Mouse (Mus musculus) kidney, adult 2 months (tissue): Measurements from ENCODE around the gene Prpf8. TPM values are rescaled to one million over a fixed set of nuclear protein-coding genes. Genes with fewer than 3 reads are reported as not detected.

Experiments used
- DNase-seq: peaks from one replicate; pipeline ENCODE4 v3.0.0; 2021
- H3K27ac ChIP-seq: fragments of 200-500 bp; 2 replicates; pipeline ENCODE4 v1.5.1; 2012; ENCODE audit warnings: low read depth, low read length, control low read depth, inconsistent platforms; ENCODE audit not compliant: insufficient read depth
- H3K27me3 ChIP-seq: fragments of 200-500 bp; replicated peaks from 2 replicates; pipeline ENCODE4 v1.6.1; 2012; ENCODE audit warnings: mild to moderate bottlenecking, moderate library complexity, low read length, inconsistent platforms; ENCODE audit not compliant: control insufficient read depth, insufficient read depth
- H3K36me3 ChIP-seq: fragments of 200-500 bp; 2 replicates; pipeline ENCODE4 v1.6.1; 2012; ENCODE audit warnings: mild to moderate bottlenecking, moderate library complexity, low read length, inconsistent platforms; ENCODE audit not compliant: control insufficient read depth, insufficient read depth
- H3K4me1 ChIP-seq: fragments of 200-500 bp; 2 replicates; pipeline ENCODE4 v1.6.1; 2011; ENCODE audit warnings: low read length; ENCODE audit not compliant: control insufficient read depth, insufficient read depth
- H3K4me3 ChIP-seq: fragments of 200-500 bp; 2 replicates; pipeline ENCODE4 v1.5.1; 2011; ENCODE audit warnings: mild to moderate bottlenecking, low read depth, low read length, control low read depth; ENCODE audit not compliant: insufficient read depth
- CTCF ChIP-seq: fragments of 200-500 bp; conservative IDR thresholded peaks from 2 replicates; pipeline ENCODE4 v1.5.1; 2011; ENCODE audit warnings: low read depth, mild to moderate bottlenecking, control low read depth, low read length, moderate library complexity, mixed read lengths; ENCODE audit not compliant: insufficient read depth, insufficient read length
- POLR2A ChIP-seq: fragments of 200-500 bp; IDR thresholded peaks from one replicate; pipeline ENCODE4 v1.6.1; 2011; ENCODE audit warnings: low read depth, low read length, control low read depth
- WGBS: fragments of 180-500 bp; shearing (Covaris S2); methylation state at CpG from one replicate; pipeline ENCODE4 v1.1.7; 2018; 5-methylcytosine and 5-hydroxymethylcytosine counted together
- polyA plus RNA-seq: library from polyadenylated mRNA; depleted of rRNA; stranded (reverse); fragments of >200 nt; gene quantifications from 2 replicates; pipeline ENCODE4 v1.2.3, GENCODE M21; 2012

Prpf8 gene
- polyA plus RNA-seq, 1 experiment: 88.0 TPM

DNA sequence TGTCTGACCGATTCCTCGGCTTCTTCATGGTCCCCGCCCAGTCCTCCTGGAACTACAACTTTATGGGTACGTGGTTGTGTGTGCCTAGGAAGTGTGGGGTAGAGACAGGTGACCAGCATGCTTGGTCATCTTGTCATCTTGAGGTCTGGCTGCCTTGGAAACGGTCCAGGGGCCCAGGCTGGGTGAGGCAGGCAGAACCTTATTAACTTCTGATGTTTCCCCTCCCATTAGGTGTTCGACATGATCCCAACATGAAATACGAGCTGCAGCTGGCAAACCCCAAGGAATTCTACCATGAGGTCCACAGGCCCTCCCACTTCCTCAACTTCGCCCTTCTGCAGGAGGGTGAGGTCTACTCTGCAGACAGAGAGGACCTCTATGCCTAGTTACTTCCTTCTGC lies 22.3 kb downstream of the Prpf8 start:
- Histone ChIP-seq H3K27me3 (no peaks in the 10 kb centered on the region), H3K36me3 (peaks cover 9% of the 10 kb centered on the region), H3K4me1 (peaks cover 11% of the 10 kb centered on the region), H3K4me3 (no peak overlapping the region), H3K27ac (peak overlapping the region; percentile 97)
- peak; percentile 33 for DNase-seq
- TF ChIP-seq POLR2A (no peak), CTCF (no peak)
- 40% methylated on average over 8 of the region's 8 CpGs for WGBS

DNA sequence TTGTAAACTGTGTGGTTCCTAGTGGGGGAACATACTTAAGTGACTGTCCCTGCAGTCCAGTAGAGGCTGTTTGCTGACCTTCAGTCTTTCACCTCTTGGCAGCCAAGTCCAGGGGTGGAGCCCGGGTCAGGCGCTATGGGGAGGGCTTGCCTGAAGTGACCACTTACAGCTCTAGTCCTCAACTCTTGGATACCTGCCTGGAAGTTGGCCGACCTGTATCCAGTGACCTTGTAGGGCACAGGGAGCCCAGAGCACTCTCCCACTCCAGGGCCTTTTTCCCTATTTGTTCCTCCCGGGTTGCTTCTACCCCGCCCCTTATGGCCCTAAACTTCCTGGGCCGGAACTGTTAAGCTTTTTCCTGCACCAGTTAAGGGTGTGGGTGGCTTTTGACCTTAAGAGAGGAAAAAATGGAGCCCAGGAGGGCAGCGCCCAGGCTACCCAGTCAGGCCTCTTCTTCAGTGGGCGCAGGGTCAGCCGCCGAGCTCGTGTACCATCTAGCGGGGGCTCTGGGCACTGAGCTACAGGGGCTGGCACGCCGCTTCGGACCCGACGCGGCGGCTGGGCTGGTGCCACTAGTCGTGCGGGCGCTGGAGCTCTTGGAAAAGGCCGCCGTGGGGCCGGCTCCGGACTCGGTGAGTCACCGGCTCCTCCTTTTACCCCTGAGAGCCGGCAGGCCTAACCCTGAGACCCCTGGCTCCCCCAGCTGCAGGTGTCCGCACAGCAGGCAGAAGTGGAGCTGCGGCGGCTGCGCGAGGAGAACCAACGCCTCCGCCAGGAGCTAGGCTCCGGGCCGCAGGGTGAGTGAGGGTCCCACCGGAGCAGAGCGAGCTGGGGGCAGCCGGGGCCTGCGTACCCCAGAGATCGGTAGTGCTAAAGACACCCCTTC lies 23.4 kb downstream of the Prpf8 start, which contains the start of gene Rilp:
Gene Rilp, plus strand, starts transcription at position 354 of the 886 bp plus-strand sequence.
- TF ChIP-seq POLR2A (no peak), CTCF (no peak)
- H3K36me3 ChIP-seq: peaks cover 3% of the 10 kb centered on the region
- peaks cover 11% of the 10 kb centered on the region for H3K4me1 ChIP-seq
- H3K27me3 ChIP-seq: no peaks in the 10 kb centered on the region
- WGBS: 1% methylated on average over 43 of the region's 43 CpGs
- peak within 1 kb of the TSS; percentile 97 for H3K27ac ChIP-seq
- peak; percentile 99 for DNase-seq
- peak within 1 kb of the TSS; percentile 81 for H3K4me3 ChIP-seq

DNA sequence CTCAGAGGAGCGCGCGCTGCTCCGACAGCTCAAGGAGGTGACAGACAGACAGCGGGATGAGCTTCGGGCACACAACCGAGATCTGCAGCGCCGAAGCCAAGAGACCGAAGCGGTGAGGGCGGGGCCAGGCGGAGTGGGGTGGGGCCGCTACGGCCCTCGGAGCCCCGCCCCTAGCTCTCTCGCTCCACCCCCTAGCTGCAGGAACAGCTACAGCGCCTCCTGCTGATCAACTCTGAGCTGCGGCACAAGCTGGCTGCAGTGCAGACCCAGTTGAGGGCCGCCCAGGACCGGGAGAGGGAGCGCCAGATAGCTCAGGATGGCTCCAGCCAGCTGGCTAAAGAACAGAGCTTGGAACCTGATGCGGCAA lies 24.0 kb downstream of the Prpf8 start:
- no peaks in the 10 kb centered on the region for H3K27me3 ChIP-seq
- WGBS: under 1% methylated on average over 24 of the region's 24 CpGs
- peak; percentile 96 for DNase-seq
- peaks cover 1% of the 10 kb centered on the region; the same call in 1 of the 2 replicates for H3K36me3 ChIP-seq
- peak; percentile 93 for TF ChIP-seq POLR2A
- TF ChIP-seq CTCF: peak; percentile 87
- H3K27ac ChIP-seq: peak overlapping the region; percentile 97
- H3K4me3 ChIP-seq: peak overlapping the region; percentile 81
- H3K4me1 ChIP-seq: peaks cover 11% of the 10 kb centered on the region

- no peak for TF ChIP-seq POLR2A
- TF ChIP-seq CTCF: no peak
- WGBS: 56% methylated on average over 6 of the region's 6 CpGs
- no peak overlapping the region for H3K4me3 ChIP-seq
- peaks cover 11% of the 10 kb centered on the region for H3K4me1 ChIP-seq
- no peak overlapping the region for H3K27ac ChIP-seq
- no peaks in the 10 kb centered on the region for H3K27me3 ChIP-seq
- DNase-seq: peak; percentile 53
- H3K36me3 ChIP-seq: no peaks in the 10 kb centered on the region; the same call in 1 of the 2 replicates
These were observed 24.6 kb downstream of the Prpf8 start for GRCm38 (mm10) chr11:75511213-75511612.

GRCm38 (mm10) chr11:75512301-75513018 lies 25.8 kb downstream of the Prpf8 start:
- Histone ChIP-seq H3K27me3 (no peaks in the 10 kb centered on the region), H3K4me3 (no peak overlapping the region), H3K36me3 (no peaks in the 10 kb centered on the region; the same call in 1 of the 2 replicates), H3K4me1 (peaks cover 11% of the 10 kb centered on the region), H3K27ac (peak overlapping the region; percentile 82; the same call in 1 of the 2 replicates)
- 80% methylated on average over 9 of the region's 9 CpGs for WGBS
- TF ChIP-seq CTCF (no peak), POLR2A (no peak)
- DNase-seq: no peak

DNA sequence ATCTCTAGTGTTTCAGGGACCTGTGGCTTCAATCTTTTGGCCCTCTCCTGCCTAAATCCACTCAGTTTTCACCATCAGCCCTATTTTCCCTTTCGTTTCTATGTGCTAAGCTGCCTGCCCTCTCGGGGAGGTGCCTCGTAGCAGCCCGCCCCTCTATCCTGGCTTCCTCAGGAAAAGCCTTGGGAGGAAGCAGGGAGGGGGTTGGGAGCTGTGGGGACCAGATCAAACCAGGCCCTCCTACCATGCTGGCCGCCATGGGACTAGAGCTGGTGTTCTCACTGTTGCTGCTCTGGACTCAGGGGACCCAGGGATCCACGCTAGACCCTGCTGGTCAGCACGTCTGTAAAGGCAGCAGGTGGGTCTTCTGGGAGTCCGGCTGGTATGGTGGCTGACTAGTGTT lies 26.7 kb downstream of the Prpf8 start, which contains the start of gene Scarf1:
Gene Scarf1, plus strand, starts transcription at position 205 of the 400 bp plus-strand sequence.
- Histone ChIP-seq H3K27ac (peak within 1 kb of the TSS; percentile 82), H3K4me3 (peak within 1 kb of the TSS; percentile 50), H3K27me3 (no peaks in the 10 kb centered on the region), H3K36me3 (no peaks in the 10 kb centered on the region; the same call in 1 of the 2 replicates), H3K4me1 (peaks cover 11% of the 10 kb centered on the region)
- WGBS: 62% methylated on average over 8 of the region's 8 CpGs
- no peak for TF ChIP-seq POLR2A
- no peak for TF ChIP-seq CTCF
- peak; percentile 83 for DNase-seq

DNA sequence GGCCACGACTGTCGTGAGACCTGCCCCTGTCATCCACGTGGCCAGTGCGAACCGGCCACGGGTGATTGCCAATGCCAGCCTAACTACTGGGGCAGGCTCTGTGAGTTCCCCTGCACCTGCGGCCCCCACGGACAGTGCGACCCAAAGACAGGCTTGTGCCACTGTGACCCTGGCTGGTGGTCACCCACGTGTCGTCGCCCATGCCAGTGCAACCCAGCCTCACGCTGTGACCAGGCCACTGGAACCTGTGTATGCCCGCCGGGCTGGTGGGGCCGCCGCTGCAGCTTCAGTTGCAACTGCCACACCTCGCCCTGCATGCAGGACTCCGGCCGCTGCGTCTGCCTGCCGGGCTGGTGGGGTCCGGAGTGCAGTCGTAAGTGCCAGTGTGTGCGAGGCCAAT lies 28.6 kb downstream of the Prpf8 start:
- 90% methylated on average over 25 of the region's 25 CpGs for WGBS
- Histone ChIP-seq H3K4me1 (peaks cover 2% of the 10 kb centered on the region; the same call in 1 of the 2 replicates), H3K27me3 (no peaks in the 10 kb centered on the region), H3K36me3 (no peaks in the 10 kb centered on the region), H3K4me3 (no peak overlapping the region), H3K27ac (no peak overlapping the region)
- TF ChIP-seq CTCF (no peak), POLR2A (no peak)
- DNase-seq: no peak
